Mouse (Mus musculus): ENCODE data around the gene Srrt. TPM values are rescaled to one million over a fixed set of nuclear protein-coding genes. Genes with fewer than 3 reads are reported as not detected.

The Srrt gene
- polyA plus RNA-seq, 1 experiment from 2014 or later, result 69.9 TPM

GRCm38 (mm10) chr5:137305822-137306221, 1.7 kb downstream of the Srrt start:
- Histone ChIP-seq H3K27ac (replicated peaks in 1 of 2; ENCODE audit: control insufficient read depth in 1 of 2, insufficient read depth in 1 of 2, low read depth in 2 of 2, low read length in 2 of 2) (no peak overlapping the region), H3K4me3 (ENCODE audit: control insufficient read depth in 1 of 2, insufficient read depth in 1 of 2, low read depth in 1 of 2, low read length in 2 of 2) (peak overlapping the region in 1 of 2 experiments; percentile 91; a peak in 2 of 4 replicates), H3K9ac (ENCODE audit: low read length) (peak overlapping the region; percentile 98), H3K27me3 (ENCODE audit: control insufficient read depth, insufficient read depth, low read length) (no peaks in the 10 kb centered on the region), H3K4me1 (ENCODE audit: control insufficient read depth in 2 of 2, insufficient read depth in 2 of 2, low read length in 2 of 2) (peaks cover 4 to 43% of the 10 kb centered on the region in 2 experiments), H3K4me2 (ENCODE audit: low read length) (peak overlapping the region; percentile 77), H3K36me3 (ENCODE audit: control insufficient read depth, insufficient read depth, low read length) (peaks cover 71% of the 10 kb centered on the region), H3K9me3 (ENCODE audit: control insufficient read depth, low read length) (no peaks in the 10 kb centered on the region)
- no peak for ATAC-seq (ENCODE audit: insufficient number of reproducible peaks, insufficient read depth, low FRiP score, low read depth)
- 68% methylated on average over 3 of the region's 3 CpGs for WGBS

- H3K9me3 ChIP-seq (ENCODE audit: control insufficient read depth, low read length), result no peaks in the 10 kb centered on the region
- no peak overlapping the region for H3K27ac ChIP-seq (replicated peaks in 1 of 2; ENCODE audit: control insufficient read depth in 1 of 2, insufficient read depth in 1 of 2, low read depth in 2 of 2, low read length in 2 of 2)
- 0 out of 2 replicates have a peak overlapping the region, but pooled peaks have one; percentile 38 for H3K9ac ChIP-seq (ENCODE audit: low read length)
- no peaks in the 10 kb centered on the region for H3K27me3 ChIP-seq (ENCODE audit: control insufficient read depth, insufficient read depth, low read length)
- 69% methylated on average over 4 of the region's 4 CpGs for WGBS
- ATAC-seq (ENCODE audit: insufficient number of reproducible peaks, insufficient read depth, low FRiP score, low read depth), result no peak
- H3K36me3 ChIP-seq (ENCODE audit: control insufficient read depth, insufficient read depth, low read length), result peaks cover 71% of the 10 kb centered on the region
- H3K4me1 ChIP-seq (ENCODE audit: control insufficient read depth in 2 of 2, insufficient read depth in 2 of 2, low read length in 2 of 2), result peaks cover 4 to 43% of the 10 kb centered on the region in 2 experiments
- no peak overlapping the region for H3K4me3 ChIP-seq (ENCODE audit: control insufficient read depth in 1 of 2, insufficient read depth in 1 of 2, low read depth in 1 of 2, low read length in 2 of 2)
- peak overlapping the region; percentile 77; the same call in 1 of the 2 replicates for H3K4me2 ChIP-seq (ENCODE audit: low read length)
Observed at GRCm38 (mm10) chr5:137304816-137305215, 2.7 kb downstream of the Srrt start.

- Histone ChIP-seq H3K4me1 (ENCODE audit: control insufficient read depth in 2 of 2, insufficient read depth in 2 of 2, low read length in 2 of 2) (peaks cover 4 to 43% of the 10 kb centered on the region in 2 experiments), H3K27me3 (ENCODE audit: control insufficient read depth, insufficient read depth, low read length) (no peaks in the 10 kb centered on the region), H3K36me3 (ENCODE audit: control insufficient read depth, insufficient read depth, low read length) (peaks cover 71% of the 10 kb centered on the region), H3K4me3 (ENCODE audit: control insufficient read depth in 1 of 2, insufficient read depth in 1 of 2, low read depth in 1 of 2, low read length in 2 of 2) (no peak overlapping the region), H3K4me2 (ENCODE audit: low read length) (0 out of 2 replicates have a peak overlapping the region, but pooled peaks have one; percentile 77), H3K9ac (ENCODE audit: low read length) (peak overlapping the region; percentile 38; the same call in 1 of the 2 replicates), H3K9me3 (ENCODE audit: control insufficient read depth, low read length) (no peaks in the 10 kb centered on the region), H3K27ac (replicated peaks in 1 of 2; ENCODE audit: control insufficient read depth in 1 of 2, insufficient read depth in 1 of 2, low read depth in 2 of 2, low read length in 2 of 2) (no peak overlapping the region)
- no peak for ATAC-seq (ENCODE audit: insufficient number of reproducible peaks, insufficient read depth, low FRiP score, low read depth)
- 56% methylated on average over 3 of the region's 3 CpGs for WGBS
Observed at GRCm38 (mm10) chr5:137304165-137304564, 3.3 kb downstream of the Srrt start.

GRCm38 (mm10) chr5:137303609-137304008, 3.9 kb downstream of the Srrt start:
- H3K9ac ChIP-seq (ENCODE audit: low read length), result peak overlapping the region; percentile 38; the same call in 1 of the 2 replicates
- H3K4me1 ChIP-seq (ENCODE audit: control insufficient read depth in 2 of 2, insufficient read depth in 2 of 2, low read length in 2 of 2), result peaks cover 4 to 43% of the 10 kb centered on the region in 2 experiments
- WGBS, result 28% methylated on average over 4 of the region's 4 CpGs

GRCm38 (mm10) chr5:137301253-137301652, 6.2 kb downstream of the Srrt start:
- ATAC-seq (ENCODE audit: insufficient number of reproducible peaks, insufficient read depth, low FRiP score, low read depth), result no peak
- H3K27ac ChIP-seq (replicated peaks in 1 of 2; ENCODE audit: control insufficient read depth in 1 of 2, insufficient read depth in 1 of 2, low read depth in 2 of 2, low read length in 2 of 2), result no peak overlapping the region
- H3K27me3 ChIP-seq (ENCODE audit: control insufficient read depth, insufficient read depth, low read length), result no peaks in the 10 kb centered on the region
- peaks cover 2 to 37% of the 10 kb centered on the region in 2 experiments for H3K4me1 ChIP-seq (ENCODE audit: control insufficient read depth in 2 of 2, insufficient read depth in 2 of 2, low read length in 2 of 2)
- no peak overlapping the region for H3K9ac ChIP-seq (ENCODE audit: low read length)
- H3K4me2 ChIP-seq (ENCODE audit: low read length), result no peak overlapping the region
- no peak overlapping the region for H3K4me3 ChIP-seq (ENCODE audit: control insufficient read depth in 1 of 2, insufficient read depth in 1 of 2, low read depth in 1 of 2, low read length in 2 of 2)
- H3K9me3 ChIP-seq (ENCODE audit: control insufficient read depth, low read length), result no peaks in the 10 kb centered on the region
- WGBS, result 84% methylated on average over 21 of the region's 21 CpGs
- peaks cover 90% of the 10 kb centered on the region for H3K36me3 ChIP-seq (ENCODE audit: control insufficient read depth, insufficient read depth, low read length)

More at GRCm38 (mm10) chr5:137303609-137304008, 3.9 kb downstream of the Srrt start:
- Histone ChIP-seq H3K4me3 (ENCODE audit: control insufficient read depth in 1 of 2, insufficient read depth in 1 of 2, low read depth in 1 of 2, low read length in 2 of 2) (no peak overlapping the region), H3K9me3 (ENCODE audit: control insufficient read depth, low read length) (no peaks in the 10 kb centered on the region), H3K27ac (replicated peaks in 1 of 2; ENCODE audit: control insufficient read depth in 1 of 2, insufficient read depth in 1 of 2, low read depth in 2 of 2, low read length in 2 of 2) (no peak overlapping the region), H3K27me3 (ENCODE audit: control insufficient read depth, insufficient read depth, low read length) (no peaks in the 10 kb centered on the region), H3K36me3 (ENCODE audit: control insufficient read depth, insufficient read depth, low read length) (peaks cover 71% of the 10 kb centered on the region), H3K4me2 (ENCODE audit: low read length) (no peak overlapping the region)
- no peak for ATAC-seq (ENCODE audit: insufficient number of reproducible peaks, insufficient read depth, low FRiP score, low read depth)

- Histone ChIP-seq H3K4me2 (ENCODE audit: low read length) (no peak overlapping the region), H3K4me3 (ENCODE audit: control insufficient read depth in 1 of 2, insufficient read depth in 1 of 2, low read depth in 1 of 2, low read length in 2 of 2) (no peak overlapping the region), H3K4me1 (ENCODE audit: control insufficient read depth in 2 of 2, insufficient read depth in 2 of 2, low read length in 2 of 2) (peaks cover 5 to 22% of the 10 kb centered on the region in 2 experiments; a peak in 3 of 4 replicates), H3K9ac (ENCODE audit: low read length) (no peak overlapping the region), H3K27me3 (ENCODE audit: control insufficient read depth, insufficient read depth, low read length) (no peaks in the 10 kb centered on the region), H3K27ac (replicated peaks in 1 of 2; ENCODE audit: control insufficient read depth in 1 of 2, insufficient read depth in 1 of 2, low read depth in 2 of 2, low read length in 2 of 2) (no peak overlapping the region), H3K36me3 (ENCODE audit: control insufficient read depth, insufficient read depth, low read length) (peaks cover 94% of the 10 kb centered on the region), H3K9me3 (ENCODE audit: control insufficient read depth, low read length) (no peaks in the 10 kb centered on the region)
- 65% methylated on average over 7 of the region's 7 CpGs for WGBS
- no peak for ATAC-seq (ENCODE audit: insufficient number of reproducible peaks, insufficient read depth, low FRiP score, low read depth)
Observed at GRCm38 (mm10) chr5:137299240-137299639, 8.2 kb downstream of the Srrt start.

- Histone ChIP-seq H3K9me3 (ENCODE audit: control insufficient read depth, low read length) (no peaks in the 10 kb centered on the region), H3K27me3 (ENCODE audit: control insufficient read depth, insufficient read depth, low read length) (peaks cover 3% of the 10 kb centered on the region; the same call in 1 of the 2 replicates), H3K27ac (replicated peaks in 1 of 2; ENCODE audit: control insufficient read depth in 1 of 2, insufficient read depth in 1 of 2, low read depth in 2 of 2, low read length in 2 of 2) (no peak overlapping the region), H3K9ac (ENCODE audit: low read length) (no peak overlapping the region), H3K4me2 (ENCODE audit: low read length) (no peak overlapping the region), H3K36me3 (ENCODE audit: control insufficient read depth, insufficient read depth, low read length) (peaks cover 72% of the 10 kb centered on the region), H3K4me1 (ENCODE audit: control insufficient read depth in 2 of 2, insufficient read depth in 2 of 2, low read length in 2 of 2) (peaks cover 5 to 20% of the 10 kb centered on the region in 2 experiments; a peak in 2 of 4 replicates), H3K4me3 (ENCODE audit: control insufficient read depth in 1 of 2, insufficient read depth in 1 of 2, low read depth in 1 of 2, low read length in 2 of 2) (no peak overlapping the region)
- WGBS, result 89% methylated on average over 14 of the region's 14 CpGs
- ATAC-seq (ENCODE audit: insufficient number of reproducible peaks, insufficient read depth, low FRiP score, low read depth), result no peak
Observed at GRCm38 (mm10) chr5:137297126-137297525, 10.3 kb downstream of the Srrt start.

GRCm38 (mm10) chr5:137295712-137296111, 11.8 kb downstream of the Srrt start:
- 90% methylated on average over 15 of the region's 15 CpGs for WGBS
- H3K9me3 ChIP-seq (ENCODE audit: control insufficient read depth, low read length), result no peaks in the 10 kb centered on the region
- H3K4me1 ChIP-seq (ENCODE audit: control insufficient read depth in 2 of 2, insufficient read depth in 2 of 2, low read length in 2 of 2), result peaks cover 5 to 16% of the 10 kb centered on the region in 2 experiments; a peak in 1 of 4 replicates
- H3K36me3 ChIP-seq (ENCODE audit: control insufficient read depth, insufficient read depth, low read length), result peaks cover 58% of the 10 kb centered on the region
- H3K9ac ChIP-seq (ENCODE audit: low read length), result no peak overlapping the region
- peaks cover 13% of the 10 kb centered on the region for H3K27me3 ChIP-seq (ENCODE audit: control insufficient read depth, insufficient read depth, low read length)
- no peak overlapping the region for H3K27ac ChIP-seq (replicated peaks in 1 of 2; ENCODE audit: control insufficient read depth in 1 of 2, insufficient read depth in 1 of 2, low read depth in 2 of 2, low read length in 2 of 2)
- H3K4me3 ChIP-seq (ENCODE audit: control insufficient read depth in 1 of 2, insufficient read depth in 1 of 2, low read depth in 1 of 2, low read length in 2 of 2), result no peak overlapping the region
- ATAC-seq (ENCODE audit: insufficient number of reproducible peaks, insufficient read depth, low FRiP score, low read depth), result no peak
- H3K4me2 ChIP-seq (ENCODE audit: low read length), result no peak overlapping the region
